Mouse (Mus musculus) spleen, postnatal 4 days (tissue): ENCODE measurements around the gene Gm4985.
"Not testable (repeated sequence)": the region's sequence is repeated elsewhere in the genome, so short reads cannot be mapped to it uniquely, and the experiment has no call there.

Experiments used
- DNase-seq, 2 experiments: peaks; one replicate each; pipeline ENCODE4 v3.0.0; 2022; ENCODE audit warnings: low spot score in 2 of 2

Gm4985 gene

GRCm38 (mm10) chrX:23958834-23959233 lies at the start of gene Gm4985:
Gene Gm4985 (minus strand): TSS chrX:23958934.
- DNase-seq: not testable (repeated sequence)

GRCm38 (mm10) chrX:23954161-23954560 lies 4.6 kb downstream of the Gm4985 start:
- no peak for DNase-seq
